Mouse (Mus musculus) right cerebral cortex, adult 2 months (tissue): ENCODE results near the gene Cd83.

Experiments
- DNase-seq, 2 experiments: peaks; one replicate each; pipeline ENCODE4 v3.0.0; 2021 to 2022; ENCODE audit warnings: low spot score in 2 of 2

Cd83 gene

GRCm38 (mm10) chr13:43774605-43775426 lies 9.8 kb upstream of the Cd83 start:
- peak in 1 of 2 experiments; percentile 16 for DNase-seq

GRCm38 (mm10) chr13:43775427-43775733 lies 9.2 kb upstream of the Cd83 start:
- DNase-seq: no peak

GRCm38 (mm10) chr13:43777321-43778002 lies 7.1 kb upstream of the Cd83 start:
- no peak for DNase-seq

GRCm38 (mm10) chr13:43778021-43778649 lies 6.4 kb upstream of the Cd83 start:
- no peak for DNase-seq

GRCm38 (mm10) chr13:43778971-43779370 lies 5.6 kb upstream of the Cd83 start:
- no peak for DNase-seq

GRCm38 (mm10) chr13:43780071-43780470 lies 4.5 kb upstream of the Cd83 start:
- no peak for DNase-seq

GRCm38 (mm10) chr13:43785712-43786072 lies 1.1 kb downstream of the Cd83 start:
- no peak for DNase-seq

GRCm38 (mm10) chr13:43786171-43786795 lies 1.7 kb downstream of the Cd83 start:
- no peak for DNase-seq

- DNase-seq: no peak
These were observed 2.7 kb downstream of the Cd83 start for GRCm38 (mm10) chr13:43787262-43787661.

- no peak for DNase-seq
These were observed 3.5 kb downstream of the Cd83 start for GRCm38 (mm10) chr13:43788071-43788470.

GRCm38 (mm10) chr13:43788983-43789645 lies 4.5 kb downstream of the Cd83 start:
- no peak for DNase-seq

GRCm38 (mm10) chr13:43790229-43791001 lies 5.8 kb downstream of the Cd83 start:
- DNase-seq: no peak

- peak; percentile 58 to 62 for DNase-seq
These were observed 10.8 kb downstream of the Cd83 start for GRCm38 (mm10) chr13:43795334-43795733.

GRCm38 (mm10) chr13:43798655-43799054 lies 14.1 kb downstream of the Cd83 start:
- DNase-seq: no peak

GRCm38 (mm10) chr13:43800136-43800535 lies 15.6 kb downstream of the Cd83 start:
- DNase-seq: no peak

- DNase-seq: no peak
These were observed 17.4 kb downstream of the Cd83 start for GRCm38 (mm10) chr13:43801961-43802360.

- no peak for DNase-seq
These were observed 18.0 kb downstream of the Cd83 start for GRCm38 (mm10) chr13:43802361-43803137.

GRCm38 (mm10) chr13:43804648-43805047 lies 20.1 kb downstream of the Cd83 start:
- no peak for DNase-seq

- DNase-seq: no peak
These were observed 20.7 kb downstream of the Cd83 start for GRCm38 (mm10) chr13:43805159-43805758.
